25 mouse cellular contexts compared by ENCODE assay signal in genomic region chr8:3262779-3263178, GRCm38 (mm10).
"Had no signal": no experiment of that assay in that cellular context is flagged by ENCODE, and none has a peak within 500 bp of the region (broad histone marks: within the 10 kb centered on the region; RNA-seq: fewer than 3 reads in every experiment).

No protein-coding gene starts in this region.

- H3K9ac ChIP-seq: heart, embryonic 13.5 days; heart, embryonic 15.5 days; hindbrain, embryonic 13.5 days; hindbrain, embryonic 15.5 days; kidney, embryonic 15.5 days; limb, embryonic 13.5 days; limb, embryonic 15.5 days; liver, embryonic 13.5 days; liver, embryonic 15.5 days had no signal

- H3K27me3 ChIP-seq: heart, embryonic 13.5 days; heart, embryonic 15.5 days; hindbrain, embryonic 13.5 days; hindbrain, embryonic 15.5 days; kidney, embryonic 15.5 days; limb, embryonic 13.5 days; limb, embryonic 15.5 days; liver, embryonic 13.5 days; liver, embryonic 15.5 days had no signal

- H3K4me3 ChIP-seq: heart, adult 2 months; heart, embryonic 13.5 days; heart, embryonic 15.5 days; hindbrain, embryonic 13.5 days; hindbrain, embryonic 15.5 days; kidney, embryonic 15.5 days; limb, embryonic 13.5 days; limb, embryonic 15.5 days; liver, embryonic 13.5 days; liver, embryonic 15.5 days had no signal

- H3K9me3 ChIP-seq: heart, embryonic 13.5 days; heart, embryonic 15.5 days; hindbrain, embryonic 13.5 days; hindbrain, embryonic 15.5 days; kidney, embryonic 15.5 days; liver, embryonic 13.5 days; liver, embryonic 15.5 days had no signal

- H3K4me2 ChIP-seq: heart, embryonic 11.5 days; heart, embryonic 13.5 days; heart, embryonic 15.5 days; hindbrain, embryonic 13.5 days; hindbrain, embryonic 15.5 days; kidney, embryonic 15.5 days; limb, embryonic 13.5 days; limb, embryonic 15.5 days; liver, embryonic 13.5 days; liver, embryonic 15.5 days had no signal

- ATAC-seq: hindbrain, postnatal 0 days had no signal

- DNase-seq: gastrocnemius, postnatal 14 days; gastrocnemius, postnatal 36 days; heart, adult 11 months; heart, adult 2 months; heart, postnatal 14 days; heart, postnatal 36 days; kidney, adult 18-20 months; kidney, adult 9 months; kidney, postnatal 14 days; kidney, postnatal 36 days; layer of hippocampus, adult 9-11 months; layer of hippocampus, postnatal 36 days; left cerebral cortex, postnatal 4 days; liver, embryonic 13.5 days had no signal

- H3K27ac ChIP-seq: heart, adult 2 months; heart, embryonic 13.5 days; heart, embryonic 15.5 days; hindbrain, embryonic 13.5 days; hindbrain, embryonic 15.5 days; hindbrain, postnatal 0 days; kidney, embryonic 15.5 days; kidney, postnatal 0 days; limb, embryonic 13.5 days; limb, embryonic 15.5 days; liver, embryonic 13.5 days had no signal

- H3K4me1 ChIP-seq: hindbrain, embryonic 15.5 days; limb, embryonic 15.5 days had no signal
